Mouse (Mus musculus): ENCODE results near the gene Ephb2. TPM values are rescaled to one million over a fixed set of nuclear protein-coding genes. Genes with fewer than 3 reads are reported as not detected.
A peak's percentile ranks its signal among the peaks of the same experiment; 100 is the strongest.

Gene Ephb2
- polyA plus RNA-seq, 1 experiment from 2014 or later = 4.2 TPM

GRCm38 (mm10) chr4:136696381-136696925 is 139.3 kb downstream of the Ephb2 start:
- no peak overlapping the region for H3K27ac ChIP-seq
- no peak overlapping the region for H3K4me3 ChIP-seq
- no peak for DNase-seq (ENCODE audit: low spot score)
- H3K27me3 ChIP-seq (ENCODE audit: insufficient read depth, poor library complexity, severe bottlenecking) = peaks cover 35% of the 10 kb centered on the region
- H3K36me3 ChIP-seq = peaks cover 21% of the 10 kb centered on the region; the same call in 1 of the 2 replicates
- peaks cover 8% of the 10 kb centered on the region; the same call in 1 of the 2 replicates for H3K4me1 ChIP-seq
- no peaks in the 10 kb centered on the region for H3K9me3 ChIP-seq
- 21% methylated on average over 5 of the region's 5 CpGs for WGBS

GRCm38 (mm10) chr4:136695696-136696095 is 140.1 kb downstream of the Ephb2 start:
- H3K9me3 ChIP-seq = no peaks in the 10 kb centered on the region
- 91% methylated on average over 9 of the region's 9 CpGs for WGBS
- H3K4me3 ChIP-seq = no peak overlapping the region
- H3K4me1 ChIP-seq = peaks cover 8% of the 10 kb centered on the region; the same call in 1 of the 2 replicates
- no peak overlapping the region for H3K27ac ChIP-seq
- DNase-seq (ENCODE audit: low spot score) = no peak
- H3K27me3 ChIP-seq (ENCODE audit: insufficient read depth, poor library complexity, severe bottlenecking) = peaks cover 37% of the 10 kb centered on the region
- peaks cover 21% of the 10 kb centered on the region; the same call in 1 of the 2 replicates for H3K36me3 ChIP-seq

- DNase-seq (ENCODE audit: low spot score) = no peak
- 89% methylated on average over 12 of the region's 12 CpGs for WGBS
- H3K4me1 ChIP-seq = peaks cover 15% of the 10 kb centered on the region
- H3K27ac ChIP-seq = no peak overlapping the region
- no peak overlapping the region for H3K4me3 ChIP-seq
- peaks cover 20% of the 10 kb centered on the region; the same call in 1 of the 2 replicates for H3K36me3 ChIP-seq
- H3K27me3 ChIP-seq (ENCODE audit: insufficient read depth, poor library complexity, severe bottlenecking) = peaks cover 59% of the 10 kb centered on the region
- H3K9me3 ChIP-seq = no peaks in the 10 kb centered on the region
Measured at GRCm38 (mm10) chr4:136690034-136690433, 145.8 kb downstream of the Ephb2 start.

GRCm38 (mm10) chr4:136688113-136688512 is 147.7 kb downstream of the Ephb2 start:
- Histone ChIP-seq H3K9me3 (no peaks in the 10 kb centered on the region), H3K27ac (no peak overlapping the region), H3K36me3 (peaks cover 12% of the 10 kb centered on the region; the same call in 1 of the 2 replicates), H3K27me3 (ENCODE audit: insufficient read depth, poor library complexity, severe bottlenecking) (peaks cover 78% of the 10 kb centered on the region), H3K4me1 (peaks cover 20% of the 10 kb centered on the region), H3K4me3 (no peak overlapping the region)
- no peak for DNase-seq (ENCODE audit: low spot score)
- 66% methylated on average over 4 of the region's 4 CpGs for WGBS

- DNase-seq (ENCODE audit: low spot score) = no peak
- Histone ChIP-seq H3K4me1 (peaks cover 44% of the 10 kb centered on the region), H3K4me3 (no peak overlapping the region), H3K27ac (no peak overlapping the region), H3K9me3 (no peaks in the 10 kb centered on the region), H3K27me3 (ENCODE audit: insufficient read depth, poor library complexity, severe bottlenecking) (peaks cover 84% of the 10 kb centered on the region), H3K36me3 (0 out of 2 replicates have a peak, but pooled peaks cover 3% of the 10 kb centered on the region)
- WGBS = 59% methylated on average over 10 of the region's 10 CpGs
Measured at GRCm38 (mm10) chr4:136685431-136685869, 150.3 kb downstream of the Ephb2 start.

- H3K4me1 ChIP-seq = peaks cover 54% of the 10 kb centered on the region
- no peak for DNase-seq (ENCODE audit: low spot score)
- peaks cover 85% of the 10 kb centered on the region for H3K27me3 ChIP-seq (ENCODE audit: insufficient read depth, poor library complexity, severe bottlenecking)
- no peak overlapping the region for H3K4me3 ChIP-seq
- H3K9me3 ChIP-seq = no peaks in the 10 kb centered on the region
- WGBS = 84% methylated on average over 6 of the region's 6 CpGs
- 0 out of 2 replicates have a peak, but pooled peaks cover 3% of the 10 kb centered on the region for H3K36me3 ChIP-seq
- H3K27ac ChIP-seq = no peak overlapping the region
Measured at GRCm38 (mm10) chr4:136684485-136684884, 151.3 kb downstream of the Ephb2 start.

- H3K36me3 ChIP-seq = 0 out of 2 replicates have a peak, but pooled peaks cover 3% of the 10 kb centered on the region
- H3K4me3 ChIP-seq = no peak overlapping the region
- H3K9me3 ChIP-seq = no peaks in the 10 kb centered on the region
- peaks cover 53% of the 10 kb centered on the region for H3K4me1 ChIP-seq
- no peak overlapping the region for H3K27ac ChIP-seq
- H3K27me3 ChIP-seq (ENCODE audit: insufficient read depth, poor library complexity, severe bottlenecking) = peaks cover 68% of the 10 kb centered on the region
- DNase-seq (ENCODE audit: low spot score) = no peak
- WGBS = 83% methylated on average over 14 of the region's 14 CpGs
Measured at GRCm38 (mm10) chr4:136680641-136681040, 155.1 kb downstream of the Ephb2 start.

GRCm38 (mm10) chr4:136679221-136679620 is 156.6 kb downstream of the Ephb2 start:
- WGBS = 36% methylated on average over 8 of the region's 8 CpGs
- peaks cover 66% of the 10 kb centered on the region for H3K27me3 ChIP-seq (ENCODE audit: insufficient read depth, poor library complexity, severe bottlenecking)
- H3K27ac ChIP-seq = no peak overlapping the region

GRCm38 (mm10) chr4:136678480-136678879 is 157.3 kb downstream of the Ephb2 start:
- peak; percentile 85 for DNase-seq (ENCODE audit: low spot score)
- WGBS = 8% methylated on average over 3 of the region's 3 CpGs
- Histone ChIP-seq H3K36me3 (0 out of 2 replicates have a peak, but pooled peaks cover 3% of the 10 kb centered on the region), H3K27ac (no peak overlapping the region), H3K27me3 (ENCODE audit: insufficient read depth, poor library complexity, severe bottlenecking) (peaks cover 66% of the 10 kb centered on the region), H3K4me3 (no peak overlapping the region), H3K9me3 (no peaks in the 10 kb centered on the region), H3K4me1 (peaks cover 42% of the 10 kb centered on the region)

More at GRCm38 (mm10) chr4:136679221-136679620, 156.6 kb downstream of the Ephb2 start:
- Histone ChIP-seq H3K4me1 (peaks cover 42% of the 10 kb centered on the region), H3K4me3 (no peak overlapping the region), H3K36me3 (0 out of 2 replicates have a peak, but pooled peaks cover 5% of the 10 kb centered on the region), H3K9me3 (no peaks in the 10 kb centered on the region)
- no peak for DNase-seq (ENCODE audit: low spot score)

GRCm38 (mm10) chr4:136675439-136675838 is 160.3 kb downstream of the Ephb2 start:
- 86% methylated on average over 9 of the region's 9 CpGs for WGBS
- no peak for DNase-seq (ENCODE audit: low spot score)
- H3K4me1 ChIP-seq = peaks cover 20% of the 10 kb centered on the region

GRCm38 (mm10) chr4:136672335-136673090 is 163.3 kb downstream of the Ephb2 start:
- Histone ChIP-seq H3K36me3 (peaks cover 10% of the 10 kb centered on the region; the same call in 1 of the 2 replicates), H3K9me3 (no peaks in the 10 kb centered on the region), H3K27me3 (ENCODE audit: insufficient read depth, poor library complexity, severe bottlenecking) (peaks cover 66% of the 10 kb centered on the region), H3K27ac (no peak overlapping the region), H3K4me3 (no peak overlapping the region), H3K4me1 (0 out of 2 replicates have a peak, but pooled peaks cover 2% of the 10 kb centered on the region)
- DNase-seq (ENCODE audit: low spot score) = no peak
- WGBS = 87% methylated on average over 19 of the region's 19 CpGs

More at GRCm38 (mm10) chr4:136675439-136675838, 160.3 kb downstream of the Ephb2 start:
- Histone ChIP-seq H3K27me3 (ENCODE audit: insufficient read depth, poor library complexity, severe bottlenecking) (peaks cover 69% of the 10 kb centered on the region), H3K36me3 (peaks cover 10% of the 10 kb centered on the region; the same call in 1 of the 2 replicates), H3K27ac (no peak overlapping the region), H3K9me3 (no peaks in the 10 kb centered on the region), H3K4me3 (no peak overlapping the region)

GRCm38 (mm10) chr4:136667757-136668156 is 168.0 kb downstream of the Ephb2 start:
- 0 out of 2 replicates have a peak, but pooled peaks cover 10% of the 10 kb centered on the region for H3K36me3 ChIP-seq
- H3K4me3 ChIP-seq = no peak overlapping the region
- 55% methylated on average over 10 of the region's 10 CpGs for WGBS
- peaks cover 25% of the 10 kb centered on the region; the same call in 1 of the 2 replicates for H3K27me3 ChIP-seq (ENCODE audit: insufficient read depth, poor library complexity, severe bottlenecking)
- no peaks in the 10 kb centered on the region for H3K9me3 ChIP-seq
- no peaks in the 10 kb centered on the region for H3K4me1 ChIP-seq
- H3K27ac ChIP-seq = no peak overlapping the region
- no peak for DNase-seq (ENCODE audit: low spot score)

GRCm38 (mm10) chr4:136666002-136666401 is 169.8 kb downstream of the Ephb2 start:
- Histone ChIP-seq H3K9me3 (no peaks in the 10 kb centered on the region), H3K27me3 (ENCODE audit: insufficient read depth, poor library complexity, severe bottlenecking) (peaks cover 15% of the 10 kb centered on the region; the same call in 1 of the 2 replicates), H3K27ac (no peak overlapping the region), H3K36me3 (0 out of 2 replicates have a peak, but pooled peaks cover 8% of the 10 kb centered on the region), H3K4me3 (no peak overlapping the region), H3K4me1 (no peaks in the 10 kb centered on the region)
- 66% methylated on average over 4 of the region's 4 CpGs for WGBS
- DNase-seq (ENCODE audit: low spot score) = no peak

Measured in heart, embryonic 10.5 days (tissue).